Mouse (Mus musculus): ENCODE results near the gene Pdzrn3. TPM values are rescaled to one million over a fixed set of nuclear protein-coding genes. Genes with fewer than 3 reads are reported as not detected.

The Pdzrn3 gene
- polyA plus RNA-seq, 1 experiment from 2014 or later = 25.8 TPM

GRCm38 (mm10) chr6:101198943-101199298 is 178.8 kb downstream of the Pdzrn3 start:
- Histone ChIP-seq H3K4me1 (replicated peaks) (peaks cover 34% of the 10 kb centered on the region), H3K27ac (replicated peaks) (peak overlapping the region; percentile 73), H3K9ac (peak overlapping the region; percentile 39), H3K4me2 (peak overlapping the region; percentile 82), H3K36me3 (no peaks in the 10 kb centered on the region), H3K4me3 (peak overlapping the region; percentile 42), H3K27me3 (no peaks in the 10 kb centered on the region), H3K9me3 (no peaks in the 10 kb centered on the region)
- 4% methylated on average over 8 of the region's 8 CpGs for WGBS
- ATAC-seq (ENCODE audit: low FRiP score, low read depth) = peak; percentile 75

- Histone ChIP-seq H3K9ac (peak overlapping the region; percentile 39), H3K9me3 (no peaks in the 10 kb centered on the region), H3K36me3 (no peaks in the 10 kb centered on the region), H3K27me3 (no peaks in the 10 kb centered on the region), H3K27ac (replicated peaks) (peak overlapping the region; percentile 73), H3K4me2 (peak overlapping the region; percentile 82), H3K4me1 (replicated peaks) (peaks cover 37% of the 10 kb centered on the region), H3K4me3 (peak overlapping the region; percentile 42)
- WGBS = 3% methylated on average over 24 of the region's 24 CpGs
- peak; percentile 49; the same call in 1 of the 2 replicates for ATAC-seq (ENCODE audit: low FRiP score, low read depth)
Measured at GRCm38 (mm10) chr6:101198284-101198942, 179.3 kb downstream of the Pdzrn3 start.

DNA sequence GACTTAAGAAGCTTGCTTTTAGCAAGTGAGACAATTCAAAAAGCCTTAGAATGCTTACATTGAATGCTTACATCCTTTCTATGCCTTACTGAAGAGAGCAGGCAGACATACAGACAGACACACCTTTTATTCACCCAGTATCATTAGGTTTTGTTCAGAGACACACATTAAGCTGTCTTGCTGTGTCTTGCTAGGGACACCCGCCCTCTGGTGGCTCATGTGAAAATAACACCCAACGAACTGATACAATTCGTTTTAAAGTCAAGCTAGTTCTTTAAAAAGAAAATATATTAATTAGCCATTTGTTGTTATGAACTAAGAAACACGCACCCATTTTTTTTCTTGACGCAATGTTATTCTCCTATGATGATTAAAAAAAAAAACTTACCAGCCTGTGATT is 180.1 kb downstream of the Pdzrn3 start:
- no peak for ATAC-seq (ENCODE audit: low FRiP score, low read depth)
- 5% methylated on average over 5 of the region's 5 CpGs for WGBS
- Histone ChIP-seq H3K4me2 (peak overlapping the region; percentile 82), H3K4me1 (replicated peaks) (peaks cover 37% of the 10 kb centered on the region), H3K27ac (replicated peaks) (peak overlapping the region; percentile 73), H3K9me3 (no peaks in the 10 kb centered on the region), H3K4me3 (peak overlapping the region; percentile 42), H3K36me3 (no peaks in the 10 kb centered on the region), H3K9ac (no peak overlapping the region), H3K27me3 (no peaks in the 10 kb centered on the region)

DNA sequence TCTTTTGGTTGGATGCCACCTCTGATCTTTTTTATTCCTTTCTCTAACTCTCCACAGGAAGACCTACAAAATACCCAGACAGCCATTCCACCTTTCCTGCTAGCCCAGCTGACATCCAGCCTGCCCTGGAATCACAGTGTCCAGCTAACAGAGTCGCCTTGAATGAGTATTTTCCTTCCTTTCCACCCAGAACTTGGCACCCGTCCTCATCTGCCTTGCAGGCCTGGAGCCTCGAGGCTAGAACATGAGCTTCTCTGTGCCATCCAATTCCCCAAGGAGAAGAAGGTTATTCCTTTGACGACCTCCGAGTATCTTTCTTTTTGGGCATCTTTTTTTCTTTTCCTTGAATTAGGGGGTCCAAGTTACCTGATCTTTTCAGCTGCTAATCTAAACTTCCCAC is 181.8 kb downstream of the Pdzrn3 start:
- Histone ChIP-seq H3K4me3 (no peak overlapping the region), H3K4me1 (replicated peaks) (peaks cover 37% of the 10 kb centered on the region), H3K9ac (0 out of 2 replicates have a peak overlapping the region, but pooled peaks have one; percentile 3), H3K4me2 (peak overlapping the region; percentile 82), H3K27me3 (no peaks in the 10 kb centered on the region), H3K9me3 (no peaks in the 10 kb centered on the region), H3K36me3 (no peaks in the 10 kb centered on the region), H3K27ac (replicated peaks) (peak overlapping the region; percentile 52)
- no peak for ATAC-seq (ENCODE audit: low FRiP score, low read depth)
- 58% methylated on average over 5 of the region's 5 CpGs for WGBS

DNA sequence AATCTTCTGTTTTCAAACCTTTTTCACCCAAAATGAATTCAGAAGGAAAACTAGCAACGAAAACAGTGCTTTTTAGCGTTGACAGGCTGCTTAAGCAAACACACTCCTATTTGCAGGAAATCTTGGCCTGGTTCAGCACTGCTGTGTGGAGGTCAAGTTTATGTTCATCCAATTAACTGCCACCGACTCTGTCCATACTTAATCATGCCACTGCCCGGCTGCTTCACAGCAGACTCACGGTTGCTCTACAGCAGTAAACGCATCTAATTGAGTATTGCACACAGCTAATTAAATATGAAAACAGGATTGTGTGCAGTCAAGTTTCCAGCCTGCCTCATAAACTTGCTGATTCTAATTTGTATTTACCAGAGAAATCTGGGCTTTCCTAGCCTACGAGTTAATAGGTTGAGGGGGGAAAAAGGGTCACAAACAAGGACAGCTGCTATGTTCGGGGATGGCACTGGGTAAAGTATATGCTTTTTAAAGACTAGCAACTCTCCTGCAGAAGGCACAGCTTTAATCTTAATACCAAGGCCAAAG is 183.2 kb downstream of the Pdzrn3 start:
- WGBS = 29% methylated on average over 8 of the region's 8 CpGs
- ATAC-seq (ENCODE audit: low FRiP score, low read depth) = no peak
- no peak overlapping the region for H3K9ac ChIP-seq

GRCm38 (mm10) chr6:101191576-101191975 is 186.1 kb downstream of the Pdzrn3 start:
- H3K27me3 ChIP-seq = no peaks in the 10 kb centered on the region

More for the DNA sequence above, 183.2 kb downstream of the Pdzrn3 start:
- Histone ChIP-seq H3K9me3 (no peaks in the 10 kb centered on the region), H3K27ac (replicated peaks) (peak overlapping the region; percentile 30; the same call in 1 of the 2 replicates), H3K27me3 (no peaks in the 10 kb centered on the region), H3K4me3 (no peak overlapping the region), H3K36me3 (no peaks in the 10 kb centered on the region), H3K4me2 (peak overlapping the region; percentile 82), H3K4me1 (replicated peaks) (peaks cover 32% of the 10 kb centered on the region)

DNA sequence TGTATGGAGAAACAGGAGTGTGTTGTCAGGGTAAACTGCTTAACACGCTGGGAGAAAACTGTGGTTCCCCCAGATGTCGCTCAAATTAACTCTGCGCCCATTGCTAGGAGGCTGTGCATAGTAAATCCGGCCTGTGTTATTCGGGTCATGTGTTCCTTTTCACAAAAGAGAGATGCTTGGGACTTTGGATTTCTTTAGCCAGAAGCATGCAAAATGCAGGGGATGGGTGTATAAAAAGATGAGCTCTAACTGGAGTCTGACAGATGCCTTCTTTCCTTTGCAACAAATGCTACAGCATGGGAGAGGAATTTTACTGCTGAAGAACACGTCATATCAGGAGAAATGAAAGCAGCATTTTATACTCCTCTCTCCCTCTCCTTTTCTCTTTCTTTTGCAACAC is 190.4 kb downstream of the Pdzrn3 start:
- ATAC-seq (ENCODE audit: low FRiP score, low read depth) = no peak
- no peaks in the 10 kb centered on the region for H3K27me3 ChIP-seq
- H3K4me2 ChIP-seq = no peak overlapping the region
- no peak overlapping the region for H3K4me3 ChIP-seq
- no peak overlapping the region for H3K9ac ChIP-seq
- no peak overlapping the region for H3K27ac ChIP-seq (replicated peaks)
- H3K4me1 ChIP-seq (replicated peaks) = peaks cover 24% of the 10 kb centered on the region
- no peaks in the 10 kb centered on the region for H3K9me3 ChIP-seq
- H3K36me3 ChIP-seq = no peaks in the 10 kb centered on the region
- WGBS = 56% methylated on average over 6 of the region's 6 CpGs

More at GRCm38 (mm10) chr6:101191576-101191975, 186.1 kb downstream of the Pdzrn3 start:
- Histone ChIP-seq H3K4me3 (no peak overlapping the region), H3K4me1 (replicated peaks) (peaks cover 24% of the 10 kb centered on the region), H3K9ac (no peak overlapping the region), H3K9me3 (no peaks in the 10 kb centered on the region), H3K36me3 (no peaks in the 10 kb centered on the region), H3K27ac (replicated peaks) (no peak overlapping the region), H3K4me2 (no peak overlapping the region)
- 94% methylated on average over 5 of the region's 5 CpGs for WGBS
- no peak for ATAC-seq (ENCODE audit: low FRiP score, low read depth)

DNA sequence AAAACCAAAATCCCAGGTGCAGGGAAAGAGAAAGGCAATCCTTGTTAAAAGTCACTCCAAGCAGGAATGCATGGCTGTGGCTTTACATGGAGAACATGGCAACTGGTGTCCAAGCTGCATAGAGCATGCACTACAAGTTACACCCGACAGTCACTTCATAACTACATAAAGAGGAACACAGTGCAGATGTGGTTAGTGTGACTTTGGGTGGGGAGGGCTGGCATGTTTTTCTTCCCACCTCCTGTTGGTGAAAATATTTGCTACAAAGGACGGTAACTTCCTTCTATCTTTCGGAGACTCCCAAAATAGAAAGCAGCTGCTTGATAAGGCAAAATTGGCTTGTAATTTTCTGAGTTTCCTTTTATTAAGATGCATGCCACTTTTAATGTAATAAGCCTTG is 190.8 kb downstream of the Pdzrn3 start:
- Histone ChIP-seq H3K9ac (no peak overlapping the region), H3K27ac (replicated peaks) (no peak overlapping the region), H3K27me3 (no peaks in the 10 kb centered on the region), H3K4me1 (replicated peaks) (peaks cover 24% of the 10 kb centered on the region), H3K4me3 (no peak overlapping the region), H3K9me3 (no peaks in the 10 kb centered on the region), H3K4me2 (no peak overlapping the region), H3K36me3 (no peaks in the 10 kb centered on the region)
- no peak for ATAC-seq (ENCODE audit: low FRiP score, low read depth)
- WGBS = 72% methylated on average over 3 of the region's 3 CpGs

DNA sequence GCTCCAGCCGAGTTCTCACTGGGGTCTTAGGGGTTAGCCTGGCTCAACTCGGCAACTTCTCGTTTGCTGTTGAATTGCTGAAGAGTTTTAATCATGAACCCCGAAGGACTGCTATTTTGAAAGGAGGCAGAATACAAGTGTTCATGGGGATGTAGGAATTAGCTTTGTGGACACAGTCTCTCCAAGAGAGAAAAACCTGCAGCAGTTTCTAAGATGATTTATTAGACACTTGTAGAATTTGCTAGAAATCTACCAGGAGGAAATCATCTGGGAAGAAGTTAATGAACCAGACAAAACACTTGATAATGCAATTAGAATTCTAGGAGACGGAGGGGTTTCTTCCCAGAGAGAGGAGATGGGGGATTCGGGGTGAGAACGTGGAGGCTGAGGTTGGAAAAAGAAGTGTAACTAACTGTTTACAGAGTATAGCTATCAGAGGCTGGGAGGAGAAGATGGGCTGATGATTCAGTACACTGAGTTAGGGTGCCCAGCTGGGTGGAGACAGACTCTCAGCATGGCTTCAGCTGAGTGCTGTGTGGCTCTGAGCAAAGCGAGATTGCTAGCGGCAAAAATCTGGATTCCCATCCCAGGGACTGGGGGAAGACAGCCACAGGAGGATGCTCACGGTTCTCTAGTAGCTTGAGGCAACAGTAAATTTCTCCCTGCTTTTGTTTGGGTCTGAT is 193.5 kb downstream of the Pdzrn3 start:
- H3K9ac ChIP-seq = no peak overlapping the region
- no peak for ATAC-seq (ENCODE audit: low FRiP score, low read depth)
- no peak overlapping the region for H3K4me3 ChIP-seq
- peaks cover 24% of the 10 kb centered on the region for H3K4me1 ChIP-seq (replicated peaks)
- no peaks in the 10 kb centered on the region for H3K27me3 ChIP-seq
- 47% methylated on average over 10 of the region's 10 CpGs for WGBS
- H3K4me2 ChIP-seq = no peak overlapping the region
- H3K36me3 ChIP-seq = no peaks in the 10 kb centered on the region
- H3K27ac ChIP-seq (replicated peaks) = peak overlapping the region; percentile 10; the same call in 1 of the 2 replicates
- no peaks in the 10 kb centered on the region for H3K9me3 ChIP-seq

- Histone ChIP-seq H3K27me3 (no peaks in the 10 kb centered on the region), H3K36me3 (no peaks in the 10 kb centered on the region; the same call in 1 of the 2 replicates), H3K4me2 (no peak overlapping the region), H3K9me3 (no peaks in the 10 kb centered on the region), H3K27ac (replicated peaks) (no peak overlapping the region), H3K9ac (no peak overlapping the region), H3K4me1 (replicated peaks) (peaks cover 11% of the 10 kb centered on the region), H3K4me3 (no peak overlapping the region)
- ATAC-seq (ENCODE audit: low FRiP score, low read depth) = 0 out of 2 replicates have a peak, but pooled peaks have one; percentile 45
- WGBS = 67% methylated on average over 7 of the region's 7 CpGs
Measured at GRCm38 (mm10) chr6:101170699-101171098, 207.0 kb downstream of the Pdzrn3 start.

DNA sequence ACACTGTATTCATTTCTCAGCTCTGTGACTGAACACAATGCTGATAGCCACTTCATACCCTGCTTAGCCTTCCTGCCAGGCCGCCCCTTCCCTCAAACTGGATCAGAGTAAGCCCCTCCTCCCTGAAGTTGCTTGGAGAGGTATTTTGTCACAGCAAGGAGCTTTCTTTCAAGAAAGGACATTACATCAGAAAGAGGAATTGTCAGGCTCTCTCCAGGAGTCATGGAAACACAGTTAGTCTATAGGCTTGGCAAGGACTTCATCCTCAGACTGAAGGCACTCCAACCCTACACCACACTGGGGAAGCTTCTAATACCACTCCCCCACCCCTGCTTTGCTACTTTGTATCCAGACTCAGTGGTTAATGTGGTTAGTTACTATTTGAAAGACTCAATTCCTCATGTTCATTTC is 224.2 kb downstream of the Pdzrn3 start:
- Histone ChIP-seq H3K4me1 (replicated peaks) (peaks cover 28% of the 10 kb centered on the region), H3K27ac (replicated peaks) (no peak overlapping the region), H3K27me3 (no peaks in the 10 kb centered on the region), H3K36me3 (peaks cover 16% of the 10 kb centered on the region), H3K9ac (no peak overlapping the region), H3K9me3 (no peaks in the 10 kb centered on the region), H3K4me3 (no peak overlapping the region), H3K4me2 (no peak overlapping the region)
- WGBS = 48% methylated on average over 1 of the region's 1 CpGs
- peak; percentile 73; the same call in 1 of the 2 replicates for ATAC-seq (ENCODE audit: low FRiP score, low read depth)

- Histone ChIP-seq H3K36me3 (no peaks in the 10 kb centered on the region), H3K9me3 (no peaks in the 10 kb centered on the region), H3K27me3 (no peaks in the 10 kb centered on the region), H3K4me1 (replicated peaks) (no peaks in the 10 kb centered on the region), H3K27ac (replicated peaks) (no peak overlapping the region), H3K9ac (no peak overlapping the region), H3K4me2 (no peak overlapping the region), H3K4me3 (no peak overlapping the region)
- ATAC-seq (ENCODE audit: low FRiP score, low read depth) = no peak
- WGBS = 91% methylated on average over 3 of the region's 3 CpGs
Measured at GRCm38 (mm10) chr6:101135368-101135767, 242.3 kb downstream of the Pdzrn3 start.

All from hindbrain, embryonic 15.5 days (tissue).